Mouse (Mus musculus) liver, embryonic 16.5 days (tissue): ENCODE measurements around the gene Spint2. TPM values are rescaled to one million over a fixed set of nuclear protein-coding genes. Genes with fewer than 3 reads are reported as not detected.
"Not testable (repeated sequence)": the region's sequence is repeated elsewhere in the genome, so short reads cannot be mapped to it uniquely, and the experiment has no call there.

Experiments used
- ATAC-seq: fragments of 200-750 bp; cut with Nextera tagmentation; 2 replicates; pipeline ENCODE4 v1.8.0; 2017; ENCODE audit warnings: low read depth, mild to moderate bottlenecking, moderate number of reproducible peaks, moderate library complexity
- H3K27ac ChIP-seq: fragments of 300-500 bp; sonication (generic); 2 replicates; pipeline ENCODE4 v1.5.1; 2014; ENCODE audit warnings: mild to moderate bottlenecking, low read length
- H3K27me3 ChIP-seq: fragments of 300-500 bp; sonication (generic); 2 replicates; pipeline ENCODE4 v1.6.1; 2014; ENCODE audit warnings: low read depth, low read length, mixed read lengths; ENCODE audit not compliant: control insufficient read depth, insufficient read depth
- H3K36me3 ChIP-seq: fragments of 300-500 bp; sonication (generic); 2 replicates; pipeline ENCODE4 v1.6.1; 2014; ENCODE audit warnings: mild to moderate bottlenecking; ENCODE audit not compliant: control insufficient read depth, insufficient read depth
- H3K4me1 ChIP-seq: fragments of 300-500 bp; sonication (generic); 2 replicates; pipeline ENCODE4 v1.6.1; 2014; ENCODE audit warnings: low read depth, low read length, mixed read lengths; ENCODE audit not compliant: control insufficient read depth
- H3K4me2 ChIP-seq: fragments of 300-500 bp; sonication (generic); 2 replicates; pipeline ENCODE4 v1.6.1; 2014; ENCODE audit warnings: low read depth, low read length, mixed read lengths
- H3K4me3 ChIP-seq: fragments of 300-500 bp; sonication (generic); 2 replicates; pipeline ENCODE4 v1.5.1; 2014; ENCODE audit warnings: low read depth, mild to moderate bottlenecking, low read length
- H3K9ac ChIP-seq: fragments of 300-500 bp; sonication (generic); 2 replicates; pipeline ENCODE4 v1.6.1; 2014; ENCODE audit warnings: low read depth, low read length
- H3K9me3 ChIP-seq: fragments of 300-500 bp; sonication (generic); replicated peaks from 2 replicates; pipeline ENCODE4 v1.6.1; 2016; ENCODE audit warnings: low read length; ENCODE audit not compliant: control insufficient read depth
- WGBS: fragments of 180-500 bp; shearing (Covaris S2); extraction: QIAGEN DNeasy Blood & Tissue Kit; methylation state at CpG from one replicate; pipeline ENCODE4 v1.1.7; 2014; ENCODE audit not compliant: insufficient replicate concordance; 5-methylcytosine and 5-hydroxymethylcytosine counted together
- polyA plus RNA-seq: library from polyadenylated mRNA; unstranded; fragments of >200 nt; fragmentation: Nextera tagmentation; extraction: Ambion mirVana; gene quantifications from 2 replicates; pipeline ENCODE4 v1.2.1, GENCODE M21; 2015

Spint2 gene
- polyA plus RNA-seq, 1 experiment from 2014 or later, result 38.6 TPM

DNA sequence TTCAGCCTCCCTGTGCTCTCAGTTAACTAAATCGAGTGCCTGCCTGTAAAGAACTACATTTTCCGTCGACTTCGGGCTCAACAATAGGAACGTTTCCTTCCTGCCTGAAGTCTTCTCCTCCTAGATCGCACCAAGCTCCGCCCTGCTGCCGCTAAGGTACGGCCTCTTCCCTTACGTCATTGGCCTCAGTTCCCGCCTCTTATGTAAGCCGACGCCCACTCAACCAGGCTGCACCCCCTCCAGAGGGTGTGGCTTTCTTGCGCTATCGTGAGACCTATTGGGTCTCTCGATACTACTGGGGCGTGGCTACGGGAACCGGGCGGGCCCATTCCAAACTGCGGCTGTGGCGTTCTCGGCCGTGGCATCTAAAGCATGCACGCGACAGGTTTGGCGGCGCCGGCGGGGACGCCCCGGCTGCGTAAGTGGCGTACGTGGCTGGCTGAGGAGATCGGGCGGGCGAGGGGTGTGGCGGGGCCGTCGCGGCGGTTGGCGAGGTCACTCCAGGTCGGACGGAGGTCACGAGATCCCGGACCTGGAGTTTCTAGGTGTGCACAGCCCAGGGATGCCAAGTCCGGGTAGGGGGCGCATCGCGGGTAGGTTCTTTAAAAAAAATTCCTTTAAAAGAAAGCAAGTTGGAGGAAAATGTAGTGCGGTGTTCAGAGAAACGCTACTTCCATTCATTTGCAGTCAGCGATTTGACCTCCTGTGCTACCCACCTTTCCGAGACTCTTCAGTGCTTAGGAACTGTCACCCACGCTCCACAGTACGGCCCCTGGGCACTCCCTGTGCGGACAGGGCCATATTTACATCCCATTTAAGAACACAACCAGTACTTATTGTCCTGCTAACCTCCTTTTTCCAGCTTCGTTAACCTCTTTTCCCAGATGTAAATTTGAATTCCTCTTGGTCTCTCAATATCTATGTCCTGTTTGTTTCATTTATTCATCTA is 43.4 kb downstream of the Spint2 start, which contains the start of gene Yif1b:
Gene Yif1b, plus strand, starts transcription at position 311 of the 949 bp plus-strand sequence.
- Histone ChIP-seq H3K9ac (peak within 1 kb of the TSS; percentile 69), H3K27me3 (no peaks in the 10 kb centered on the region; the same call in 1 of the 2 replicates), H3K4me2 (peak within 1 kb of the TSS; percentile 92), H3K4me1 (peaks cover 15% of the 10 kb centered on the region), H3K4me3 (peak within 1 kb of the TSS; percentile 77), H3K36me3 (no peaks in the 10 kb centered on the region), H3K27ac (peak within 1 kb of the TSS; percentile 87), H3K9me3 (no peaks in the 10 kb centered on the region)
- peak; percentile 98 for ATAC-seq
- WGBS, result under 1% methylated on average over 60 of the region's 60 CpGs

DNA sequence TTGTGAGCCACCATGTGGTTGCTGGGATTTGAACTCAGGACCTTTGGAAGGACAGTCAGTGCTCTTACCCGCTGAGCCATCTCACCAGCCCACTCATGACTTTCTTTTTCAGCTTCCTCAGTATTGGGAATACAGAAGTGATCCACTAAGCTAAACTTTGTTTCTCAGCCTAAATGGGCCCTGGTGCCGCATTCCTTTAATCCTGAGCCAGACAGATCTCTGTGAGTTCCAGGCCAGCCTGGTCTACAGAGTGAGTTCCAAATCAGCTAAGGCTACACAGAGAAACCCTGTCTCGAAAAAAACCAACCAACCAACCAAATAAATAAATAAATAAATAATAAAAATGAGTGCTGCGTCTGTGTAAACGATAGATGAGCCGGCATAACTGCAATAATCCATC is 44.1 kb downstream of the Spint2 start:
- Histone ChIP-seq H3K4me3 (peak overlapping the region; percentile 57), H3K9ac (peak overlapping the region; percentile 69), H3K4me1 (peaks cover 15% of the 10 kb centered on the region), H3K4me2 (peak overlapping the region; percentile 92), H3K27ac (peak overlapping the region; percentile 87)
- not testable (repeated sequence) for H3K27me3 ChIP-seq, H3K36me3 ChIP-seq, H3K9me3 ChIP-seq, ATAC-seq
- WGBS, result 23% methylated on average over 6 of the region's 6 CpGs

DNA sequence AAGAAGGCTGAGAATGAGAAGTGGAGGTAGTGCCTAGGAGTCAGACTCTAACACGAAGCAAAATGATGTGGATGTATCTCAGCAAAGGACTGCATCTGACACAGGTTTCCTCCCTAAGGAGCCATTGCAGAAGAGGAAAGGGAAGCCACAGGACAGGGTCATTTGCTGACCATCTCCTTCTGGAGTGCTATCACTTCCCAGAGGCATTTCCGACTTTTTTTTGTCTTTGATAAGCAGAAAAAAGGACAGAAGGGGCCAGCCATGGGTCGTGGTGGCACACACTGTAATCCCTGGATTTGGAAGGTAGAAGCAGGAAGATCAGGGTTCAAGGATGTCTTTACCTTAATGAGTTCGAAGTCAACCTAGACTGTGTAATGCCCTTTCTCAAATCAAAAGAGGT is 45.1 kb downstream of the Spint2 start:
- WGBS, result 58% methylated on average over 4 of the region's 4 CpGs
- ATAC-seq, result no peak
- no peak overlapping the region for H3K27ac ChIP-seq
- no peak overlapping the region for H3K9ac ChIP-seq
- no peak overlapping the region for H3K4me2 ChIP-seq
- H3K27me3 ChIP-seq, result peaks cover 17% of the 10 kb centered on the region
- no peaks in the 10 kb centered on the region for H3K36me3 ChIP-seq
- no peaks in the 10 kb centered on the region for H3K9me3 ChIP-seq
- no peak overlapping the region for H3K4me3 ChIP-seq
- H3K4me1 ChIP-seq, result peaks cover 15% of the 10 kb centered on the region

DNA sequence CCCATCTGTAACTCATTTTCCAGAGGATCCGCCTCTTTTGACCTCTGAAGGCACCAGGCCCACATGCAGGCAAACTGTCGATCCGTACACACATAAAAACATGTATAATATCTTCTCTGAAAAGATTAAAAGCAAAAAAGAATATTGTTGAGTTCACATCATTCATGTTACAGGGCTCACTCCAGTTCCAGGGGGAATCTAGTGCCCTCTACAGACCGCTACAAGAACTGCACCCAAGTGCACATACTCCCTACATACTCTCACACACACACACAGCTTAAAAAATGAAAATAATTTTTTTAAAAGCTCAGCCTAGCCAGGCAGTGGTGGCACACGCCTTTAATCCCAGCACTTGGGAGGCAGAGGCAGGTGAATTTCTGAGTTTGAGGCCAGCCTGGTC is 47.1 kb downstream of the Spint2 start:
- ATAC-seq, result no peak
- H3K4me3 ChIP-seq, result no peak overlapping the region
- no peak overlapping the region for H3K9ac ChIP-seq
- no peak overlapping the region for H3K27ac ChIP-seq
- no peaks in the 10 kb centered on the region for H3K36me3 ChIP-seq
- peaks cover 25% of the 10 kb centered on the region for H3K27me3 ChIP-seq
- WGBS, result 76% methylated on average over 5 of the region's 5 CpGs
- H3K4me2 ChIP-seq, result no peak overlapping the region
- peaks cover 15% of the 10 kb centered on the region for H3K4me1 ChIP-seq
- no peaks in the 10 kb centered on the region for H3K9me3 ChIP-seq

DNA sequence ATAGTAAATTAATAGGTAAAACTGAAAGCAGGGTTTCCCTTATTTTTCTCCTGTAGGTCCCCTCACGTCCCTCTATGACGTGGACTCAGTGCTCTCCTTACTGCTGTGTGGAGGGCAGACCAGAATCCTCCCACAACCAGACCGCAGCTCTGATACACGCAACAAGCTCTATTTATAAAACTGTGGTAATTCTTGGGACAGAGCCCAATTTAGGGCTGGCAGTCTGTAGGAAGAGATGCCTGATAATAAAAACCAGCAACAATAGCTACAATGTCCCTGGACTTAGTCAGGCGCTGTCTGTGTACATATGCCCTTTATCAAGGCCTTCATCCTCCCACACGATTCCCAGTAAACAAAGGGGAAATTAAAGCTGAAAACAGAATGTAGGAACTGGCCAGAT is 48.0 kb downstream of the Spint2 start:
- Histone ChIP-seq H3K27me3 (peaks cover 25% of the 10 kb centered on the region), H3K4me2 (no peak overlapping the region), H3K9ac (no peak overlapping the region), H3K4me1 (peaks cover 6% of the 10 kb centered on the region), H3K27ac (no peak overlapping the region; the same call in 1 of the 2 replicates), H3K36me3 (no peaks in the 10 kb centered on the region), H3K9me3 (no peaks in the 10 kb centered on the region), H3K4me3 (no peak overlapping the region)
- ATAC-seq, result no peak
- 20% methylated on average over 6 of the region's 6 CpGs for WGBS

DNA sequence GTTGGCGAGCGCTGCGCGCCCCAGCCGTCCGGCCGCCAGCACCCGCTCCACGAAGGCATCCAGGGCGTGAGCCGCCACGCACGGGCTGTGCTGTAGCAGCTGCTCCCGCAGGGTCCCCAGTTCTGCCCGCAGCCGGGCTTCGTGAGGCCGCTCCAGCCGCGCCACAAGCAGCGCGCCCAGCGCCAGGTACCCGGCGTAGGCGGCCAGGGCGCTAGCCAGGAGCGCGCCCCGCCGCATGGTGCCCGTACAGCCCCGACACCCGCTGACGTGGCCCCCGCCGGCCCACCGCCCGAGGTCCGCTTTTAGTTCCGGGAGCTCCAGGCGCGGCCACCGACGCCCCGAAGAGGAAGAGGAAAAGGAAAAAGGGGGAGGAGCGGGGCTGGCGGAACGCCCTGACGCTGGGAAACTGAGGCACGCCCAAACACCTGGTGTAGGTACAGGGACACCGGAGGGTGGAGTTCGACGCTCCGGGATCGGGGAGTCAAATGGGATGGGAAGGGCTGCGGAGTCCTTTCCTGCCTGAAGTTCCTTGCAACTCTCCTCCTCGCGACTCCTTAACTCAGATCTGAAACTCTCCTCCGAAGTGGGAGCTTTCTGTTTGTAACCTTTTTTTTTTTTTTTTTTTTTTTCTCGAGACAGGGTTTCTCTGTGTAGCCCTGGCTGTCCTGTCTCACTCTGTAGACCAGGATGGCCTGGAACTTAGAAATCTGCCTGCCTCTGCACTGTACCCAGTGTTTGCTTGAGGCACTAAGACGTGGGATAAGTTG is 49.3 kb downstream of the Spint2 start, which contains the start of gene Kcnk6:
Gene Kcnk6, minus strand, starts transcription at position 269 of the 767 bp plus-strand sequence.
- Histone ChIP-seq H3K9ac (peak within 1 kb of the TSS; percentile 57), H3K4me2 (peak within 1 kb of the TSS; percentile 64), H3K4me1 (no peaks in the 10 kb centered on the region; the same call in 1 of the 2 replicates), H3K4me3 (peak within 1 kb of the TSS; percentile 61), H3K27me3 (peaks cover 25% of the 10 kb centered on the region), H3K9me3 (no peaks in the 10 kb centered on the region), H3K27ac (peak within 1 kb of the TSS; percentile 10), H3K36me3 (no peaks in the 10 kb centered on the region)
- 0 out of 2 replicates have a peak, but pooled peaks have one; percentile 17 for ATAC-seq
- WGBS, result 2% methylated on average over 49 of the region's 62 CpGs

DNA sequence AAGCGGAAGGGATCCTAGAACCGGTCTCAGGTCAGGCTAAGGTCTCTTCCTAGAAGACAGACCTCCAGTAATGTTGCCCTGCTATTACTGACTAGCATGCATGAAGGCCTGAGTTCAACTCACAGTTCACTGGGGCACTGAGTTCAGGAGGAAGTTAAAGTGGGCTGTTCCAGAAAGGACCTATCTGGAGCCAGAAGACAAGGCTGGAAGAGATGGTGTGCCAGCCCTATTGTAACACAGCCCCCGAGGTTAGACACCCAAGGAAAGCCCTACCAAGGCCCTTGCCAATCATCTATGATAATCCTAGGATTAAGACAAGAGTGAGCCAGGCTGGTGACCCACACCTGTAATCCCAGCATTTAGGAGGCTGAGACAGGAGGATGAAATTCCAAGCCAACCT is 50.2 kb downstream of the Spint2 start:
- Histone ChIP-seq H3K4me3 (peak overlapping the region; percentile 61), H3K36me3 (no peaks in the 10 kb centered on the region), H3K9me3 (no peaks in the 10 kb centered on the region), H3K27ac (no peak overlapping the region; the same call in 1 of the 2 replicates), H3K27me3 (peaks cover 25% of the 10 kb centered on the region), H3K4me2 (peak overlapping the region; percentile 64), H3K4me1 (no peaks in the 10 kb centered on the region; the same call in 1 of the 2 replicates), H3K9ac (peak overlapping the region; percentile 57)
- WGBS, result 42% methylated on average over 3 of the region's 3 CpGs
- ATAC-seq, result no peak; the same call in 1 of the 2 replicates

DNA sequence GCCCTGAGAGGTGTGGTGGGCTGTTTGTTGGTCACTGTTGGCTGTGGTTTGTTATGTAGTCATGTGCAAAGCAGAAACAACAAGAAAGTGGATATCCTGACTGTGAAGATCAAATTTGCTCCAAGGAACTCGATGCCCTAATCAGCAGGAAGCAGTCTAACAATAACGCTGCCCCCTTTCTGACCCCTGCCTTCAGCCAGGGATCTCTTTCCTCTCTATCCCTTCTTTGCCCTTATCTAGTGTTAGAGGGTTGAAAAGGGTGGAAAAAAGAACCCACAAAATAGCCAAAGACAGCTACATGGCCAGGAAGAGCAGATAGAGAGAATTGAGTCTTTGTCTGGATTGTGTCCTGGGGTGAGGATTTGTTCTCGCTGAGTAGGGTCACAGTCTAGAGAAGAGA is 51.2 kb downstream of the Spint2 start:
- Histone ChIP-seq H3K9me3 (no peaks in the 10 kb centered on the region), H3K4me1 (no peaks in the 10 kb centered on the region; the same call in 1 of the 2 replicates), H3K9ac (no peak overlapping the region), H3K27ac (no peak overlapping the region), H3K4me3 (no peak overlapping the region), H3K4me2 (no peak overlapping the region), H3K36me3 (no peaks in the 10 kb centered on the region), H3K27me3 (peaks cover 25% of the 10 kb centered on the region)
- ATAC-seq, result peak; percentile 25; the same call in 1 of the 2 replicates
- 25% methylated on average over 3 of the region's 3 CpGs for WGBS
